Mouse (Mus musculus): ENCODE results near the gene Neu4.

DNA sequence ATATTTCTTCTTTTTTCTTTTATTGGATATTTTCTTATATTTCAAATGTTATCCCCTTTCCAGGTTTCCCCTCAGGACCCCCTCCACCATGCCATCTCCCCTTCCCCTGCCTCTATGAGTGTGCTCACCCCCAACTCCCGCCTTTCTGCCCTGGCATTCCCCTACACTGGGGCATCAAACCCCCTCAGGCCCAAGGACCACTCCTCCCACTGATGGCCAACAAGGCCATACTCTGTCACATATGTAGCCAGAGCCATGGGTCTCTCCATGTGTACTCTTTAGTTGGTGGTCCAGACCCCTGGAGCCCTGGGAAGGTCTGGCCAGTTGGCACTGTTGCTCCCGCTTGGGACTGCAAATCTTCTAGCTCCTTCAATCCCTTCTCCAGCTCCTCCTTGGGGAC, 37.1 kb downstream of the Neu4 start:
- TF ChIP-seq CTCF (IDR thresholded peaks at IDR 0.05; ENCODE audit: borderline replicate concordance, insufficient read depth, low read length) (no peak), POLR2A (IDR thresholded peaks at IDR 0.05; ENCODE audit: low read depth, low read length) (no peak)
